In the genomic region with DNA sequence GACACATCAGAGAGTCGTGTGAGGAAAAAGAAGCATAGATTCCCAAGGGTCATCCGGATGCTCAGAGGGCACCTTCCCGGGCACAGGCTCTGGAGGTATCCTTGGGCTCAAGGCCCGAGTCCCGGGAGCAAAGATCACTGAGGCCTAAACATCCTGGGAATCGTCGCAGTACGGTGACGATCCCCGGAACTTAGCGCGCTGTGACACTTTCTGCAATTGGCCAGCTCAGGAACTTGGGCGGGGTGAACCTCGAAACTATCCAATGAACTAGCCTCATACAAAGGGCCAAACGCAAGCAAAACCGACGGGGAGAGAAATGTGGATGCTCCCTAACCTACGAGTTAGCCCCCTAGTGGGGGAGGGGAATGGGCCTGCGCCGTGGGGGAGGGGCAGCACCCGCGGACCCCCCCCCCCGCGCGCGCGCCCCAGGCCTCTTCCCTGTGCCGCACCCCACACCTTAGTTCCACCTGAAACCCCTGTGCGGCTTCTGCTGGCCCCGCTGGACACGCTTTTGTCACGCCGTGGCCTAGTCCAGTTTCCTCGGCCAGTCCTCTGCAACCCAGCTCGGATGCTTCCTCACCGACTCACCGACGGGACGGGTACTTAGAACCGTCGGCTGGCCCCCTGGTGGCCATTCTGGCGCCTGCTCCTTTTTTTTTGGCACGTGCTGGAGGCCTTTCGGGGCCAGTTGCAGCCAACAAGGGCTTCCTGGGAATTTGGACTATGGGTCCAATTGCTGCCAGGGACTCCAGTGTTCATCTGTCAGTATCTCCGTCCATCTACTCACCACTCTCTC, we compare ENCODE assay signal across 7 mouse cellular contexts. TPM values are rescaled to one million over a fixed set of nuclear protein-coding genes. Genes with fewer than 3 reads are reported as not detected.
DNase-seq lines count a peak whose midpoint lies in the region; ATAC-seq lines count a peak whose summit lies in the region.

No protein-coding gene starts in this region.

- H3K36me3 ChIP-seq in intestine, embryonic 14.5 days (ENCODE audit: control insufficient read depth, insufficient read depth, low read length) = peaks cover 15% of the 10 kb centered on the region
- peaks cover 31% of the 10 kb centered on the region for H3K36me3 ChIP-seq in midbrain, embryonic 10.5 days

- peak overlapping the region; percentile 86 for H3K4me3 ChIP-seq in intestine, embryonic 14.5 days (ENCODE audit: low read depth, low read length)
- peak overlapping the region; percentile 99 for H3K4me3 ChIP-seq in midbrain, embryonic 10.5 days

- no peaks in the 10 kb centered on the region for H3K9me3 ChIP-seq in intestine, embryonic 14.5 days (ENCODE audit: control insufficient read depth, low read length)
- no peaks in the 10 kb centered on the region for H3K9me3 ChIP-seq in midbrain, embryonic 10.5 days (replicated peaks)

- peak; percentile 95 for ATAC-seq in intestine, embryonic 14.5 days (replicated peaks; ENCODE audit: low FRiP score, low TSS enrichment, low read depth)

- intact Hi-C loops in left cerebral cortex, postnatal 25 days (cut with DNase I) = loop anchor here (1.0 kb wide), 1 partner anchor 90 kb away; the partner anchor contains the start of gene BC003965

- H3K9ac ChIP-seq in intestine, embryonic 14.5 days (ENCODE audit: low read length) = peak overlapping the region; percentile 99

- H3K4me1 ChIP-seq in intestine, embryonic 14.5 days (replicated peaks; ENCODE audit: control insufficient read depth, insufficient read depth, low read length) = peaks cover 20% of the 10 kb centered on the region
- H3K4me1 ChIP-seq in midbrain, embryonic 10.5 days = peaks cover 41% of the 10 kb centered on the region

- peak overlapping the region; percentile 42 for H3K4me2 ChIP-seq in intestine, embryonic 14.5 days (ENCODE audit: low read length)

- H3K27ac ChIP-seq in intestine, embryonic 14.5 days (ENCODE audit: low read depth) = peak overlapping the region; percentile 98
- peak overlapping the region; percentile 99 for H3K27ac ChIP-seq in midbrain, embryonic 10.5 days (replicated peaks)

- WGBS in intestine, embryonic 14.5 days = under 1% methylated on average over 41 of the region's 45 CpGs
- WGBS in midbrain, embryonic 10.5 days = under 1% methylated on average over 44 of the region's 45 CpGs

- peak; percentile 91 to 94 for DNase-seq in adrenal gland, adult 18-20 months (ENCODE audit: low spot score in 2 of 2)
- DNase-seq in embryo, embryonic 11 days = peak; percentile 96
- peak; percentile 97 for DNase-seq in gastrocnemius, postnatal 25 days
- peak; percentile 100 for DNase-seq in intestine, embryonic 14.5 days (ENCODE audit: low spot score)
- DNase-seq in left cerebral cortex, postnatal 25 days (ENCODE audit: low spot score in 2 of 2) = peak; percentile 98
- DNase-seq in midbrain, embryonic 10.5 days (ENCODE audit: low spot score) = peak; percentile 95
- peak; percentile 90 for DNase-seq in right cerebral cortex, postnatal 4 days

- H3K27me3 ChIP-seq in intestine, embryonic 14.5 days (replicated peaks; ENCODE audit: control insufficient read depth, insufficient read depth, low read length) = no peaks in the 10 kb centered on the region
- no peaks in the 10 kb centered on the region for H3K27me3 ChIP-seq in midbrain, embryonic 10.5 days (ENCODE audit: low read depth, poor library complexity, severe bottlenecking)

RNA-seq across cellular contexts. Expression of gene Ube2i, which starts 0.5 kb away (rescaled TPM):
- total RNA-seq in adrenal gland, adult 18-20 months (2021) = 100 to 1,000 TPM; 207 to 260 TPM
- total RNA-seq in gastrocnemius, postnatal 25 days (2021) = 10 to 100 TPM; 59.1 to 62.2 TPM
- 579 and 640 TPM in 2 replicates for polyA plus RNA-seq in intestine, embryonic 14.5 days (2014; fragmentation: Nextera tagmentation; extraction: Ambion mirVana)
- total RNA-seq in left cerebral cortex, postnatal 25 days (2021) = 100 to 1,000 TPM; 209 to 215 TPM
- 879 and 915 TPM in 2 replicates for polyA plus RNA-seq in midbrain, embryonic 10.5 days (2016; fragmentation: Nextera tagmentation; extraction: Ambion mirVana)

RNA-seq across cellular contexts. Expression of gene Baiap3, which starts 17.7 kb away (rescaled TPM):
- 10 to 100 TPM; 11.7 to 16.2 TPM for total RNA-seq in adrenal gland, adult 18-20 months (2021)
- not detected for total RNA-seq in gastrocnemius, postnatal 25 days (2021)
- 2.9 and 4.0 TPM in 2 replicates for polyA plus RNA-seq in intestine, embryonic 14.5 days (2014; fragmentation: Nextera tagmentation; extraction: Ambion mirVana)
- total RNA-seq in left cerebral cortex, postnatal 25 days (2021) = 10 to 100 TPM; 17.9 to 28.6 TPM
- polyA plus RNA-seq in midbrain, embryonic 10.5 days (2016; fragmentation: Nextera tagmentation; extraction: Ambion mirVana) = 2.3 and 2.4 TPM in 2 replicates

RNA-seq across cellular contexts. Expression of gene Prss34, which starts 24.3 kb away (rescaled TPM):
- under 1 TPM; 0.33 to 0.48 TPM for total RNA-seq in adrenal gland, adult 18-20 months (2021)
- total RNA-seq in gastrocnemius, postnatal 25 days (2021) = 1 to 10 TPM in 1 of 2 experiments, under 1 TPM in 1; 0.59 to 1.2 TPM
- 0.39 TPM in 1 of 2 replicates, not detected in the other for polyA plus RNA-seq in intestine, embryonic 14.5 days (2014; fragmentation: Nextera tagmentation; extraction: Ambion mirVana)
- not detected for total RNA-seq in left cerebral cortex, postnatal 25 days (2021)
- polyA plus RNA-seq in midbrain, embryonic 10.5 days (2016; fragmentation: Nextera tagmentation; extraction: Ambion mirVana) = not detected in 2 replicates

RNA-seq across cellular contexts. Expression of gene Tsr3, which starts 33.9 kb away (rescaled TPM):
- 10 to 100 TPM; 20.3 to 22.6 TPM for total RNA-seq in adrenal gland, adult 18-20 months (2021)
- total RNA-seq in gastrocnemius, postnatal 25 days (2021) = 10 to 100 TPM; 17.2 to 18.1 TPM
- polyA plus RNA-seq in intestine, embryonic 14.5 days (2014; fragmentation: Nextera tagmentation; extraction: Ambion mirVana) = 45.1 and 47.4 TPM in 2 replicates
- total RNA-seq in left cerebral cortex, postnatal 25 days (2021) = 10 to 100 TPM; 24.6 to 25.4 TPM
- polyA plus RNA-seq in midbrain, embryonic 10.5 days (2016; fragmentation: Nextera tagmentation; extraction: Ambion mirVana) = 74.6 and 80.4 TPM in 2 replicates

RNA-seq across cellular contexts. Expression of gene Gnptg, which starts 34.0 kb away (rescaled TPM):
- 10 to 100 TPM; 42.4 to 46.5 TPM for total RNA-seq in adrenal gland, adult 18-20 months (2021)
- 10 to 100 TPM; 12.9 to 15.9 TPM for total RNA-seq in gastrocnemius, postnatal 25 days (2021)
- polyA plus RNA-seq in intestine, embryonic 14.5 days (2014; fragmentation: Nextera tagmentation; extraction: Ambion mirVana) = 36.4 and 41.8 TPM in 2 replicates
- 10 to 100 TPM; 71.3 to 79.8 TPM for total RNA-seq in left cerebral cortex, postnatal 25 days (2021)
- 67.0 and 75.3 TPM in 2 replicates for polyA plus RNA-seq in midbrain, embryonic 10.5 days (2016; fragmentation: Nextera tagmentation; extraction: Ambion mirVana)

Comparison
In these comparisons a context has a peak if more than half of its experiments do, and no peak if none do; other contexts are left out.
1. Peak in every context shown above with its lines: DNase-seq, ATAC-seq, H3K4me3 ChIP-seq and H3K27ac ChIP-seq.
2. RNA of gene Baiap3, which starts 17.7 kb away (total RNA-seq): 17.9 to 28.6 TPM in left cerebral cortex, postnatal 25 days and 11.7 to 16.2 TPM in adrenal gland, adult 18-20 months; not detected in gastrocnemius, postnatal 25 days; every median in the first group is over 10 times any median in the second.